Mouse (Mus musculus): Measurements from ENCODE around the gene Elk4.

Elk4 gene

DNA sequence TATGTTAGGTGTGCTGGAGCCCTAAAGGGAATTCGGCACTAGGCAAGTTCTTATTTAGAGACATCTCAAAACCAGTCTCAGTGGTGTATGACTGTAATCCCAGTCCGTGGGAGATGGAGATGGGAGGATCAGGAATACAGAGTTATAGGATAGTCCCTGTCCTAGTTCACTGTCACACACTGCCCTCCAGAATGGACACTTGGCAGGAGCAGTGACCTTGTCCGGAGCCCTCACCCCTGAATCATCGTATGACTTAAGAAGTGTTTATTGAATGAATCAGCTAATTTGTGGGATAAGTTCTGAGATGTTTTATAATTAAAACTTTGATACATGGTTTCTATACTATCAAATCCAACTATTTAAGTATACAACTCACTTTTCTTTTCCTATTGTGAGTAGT lies 55.7 kb downstream of the Elk4 start:
- DNase-seq (ENCODE audit: extremely low spot score, low read depth, low spot score) = no peak

DNA sequence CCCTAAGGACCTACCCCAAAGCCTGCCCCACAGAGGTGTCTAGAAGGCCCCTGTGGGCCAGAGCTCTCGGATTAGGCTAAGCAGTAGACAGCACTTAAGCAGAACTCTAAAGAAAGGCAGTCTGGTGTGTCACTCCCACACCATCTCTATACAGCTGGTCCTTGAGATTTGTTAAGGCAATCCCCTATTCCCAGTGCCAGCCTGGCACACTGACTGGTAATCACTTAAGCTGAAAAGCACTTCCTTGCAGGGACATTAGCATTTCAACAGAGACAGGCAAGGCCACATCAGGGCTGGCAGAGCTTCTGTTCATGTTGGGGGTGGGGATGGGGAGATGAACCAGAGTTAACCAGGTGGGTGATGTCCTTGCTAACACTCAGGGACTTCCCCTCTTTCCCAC lies 57.6 kb downstream of the Elk4 start:
- DNase-seq (ENCODE audit: extremely low spot score, low read depth, low spot score) = no peak

- no peak for DNase-seq (ENCODE audit: extremely low spot score, low read depth, low spot score)
These were observed 58.2 kb downstream of the Elk4 start for GRCm38 (mm10) chr1:132065475-132066172.

- DNase-seq (ENCODE audit: extremely low spot score, low read depth, low spot score) = no peak
These were observed 60.2 kb downstream of the Elk4 start, which contains the start of gene Mfsd4a for GRCm38 (mm10) chr1:132067261-132068255. TSS of gene Mfsd4a (minus strand) at chr1:132068062.

DNA sequence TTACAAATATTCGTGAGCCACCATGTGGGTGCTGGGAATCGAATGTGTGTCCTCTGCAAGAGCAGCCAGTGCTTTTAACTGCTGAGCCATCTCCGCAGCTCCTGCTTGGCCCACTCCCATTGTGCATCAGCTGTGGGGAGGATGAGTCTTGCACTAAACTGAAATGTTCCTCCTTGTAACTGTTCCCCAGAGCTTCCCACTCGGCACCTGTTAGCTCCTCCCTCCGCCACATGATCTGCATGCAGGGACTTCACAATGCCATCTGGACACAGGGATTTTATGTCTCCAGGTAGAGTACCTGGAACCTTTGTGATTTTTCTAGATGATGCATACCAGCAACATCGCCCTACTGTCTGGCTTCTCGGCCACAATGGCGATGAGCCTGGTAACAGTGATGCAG lies 62.0 kb downstream of the Elk4 start:
- DNase-seq (ENCODE audit: extremely low spot score, low read depth, low spot score) = no peak

DNA sequence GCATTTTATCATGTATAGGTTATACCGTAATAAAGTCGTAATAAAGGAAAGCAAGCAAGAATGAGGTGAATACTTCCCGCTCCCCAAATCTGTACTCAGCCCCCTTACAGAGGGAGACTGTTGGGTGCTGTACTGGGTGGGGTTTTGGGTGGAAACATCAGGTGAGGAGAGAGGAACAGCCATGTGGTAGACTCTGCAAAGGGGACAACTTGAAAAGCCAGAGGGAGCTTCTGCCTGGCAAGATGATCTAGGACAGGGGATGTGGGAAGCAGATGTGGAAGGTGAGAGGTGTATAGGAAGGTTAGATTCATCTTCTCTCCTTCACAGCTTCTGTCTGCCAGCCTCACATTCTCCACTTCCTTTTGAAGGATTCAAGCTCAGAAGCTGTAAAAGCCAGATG lies 63.3 kb downstream of the Elk4 start:
- DNase-seq (ENCODE audit: extremely low spot score, low read depth, low spot score) = no peak

GRCm38 (mm10) chr1:132075576-132075975 lies 68.2 kb downstream of the Elk4 start:
- no peak for DNase-seq (ENCODE audit: extremely low spot score, low read depth, low spot score)

DNA sequence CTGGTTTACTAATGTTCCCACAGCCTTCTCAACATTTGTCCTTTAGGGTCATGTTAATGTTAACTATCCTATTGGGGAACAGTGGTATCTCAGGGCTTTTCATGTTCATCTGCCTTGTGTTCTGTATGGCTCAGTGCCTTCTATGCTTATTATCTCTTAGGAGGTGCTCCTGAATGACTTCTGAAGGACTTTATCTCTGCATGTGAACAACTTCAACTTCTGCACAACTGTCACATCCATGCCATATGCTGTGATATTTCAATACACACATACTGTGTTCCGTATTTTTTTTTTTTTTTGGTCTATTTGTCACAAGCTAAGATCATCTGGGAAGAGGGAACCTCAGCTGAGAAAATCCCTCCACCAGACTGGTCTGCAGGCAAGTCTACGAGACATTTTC lies 71.0 kb downstream of the Elk4 start:
- DNase-seq (ENCODE audit: extremely low spot score, low read depth, low spot score) = no peak
